Mouse (Mus musculus): Measurements from ENCODE around the gene Nufip2. TPM values are rescaled to one million over a fixed set of nuclear protein-coding genes. Genes with fewer than 3 reads are reported as not detected.

The Nufip2 gene
- polyA plus RNA-seq, 1 experiment from 2014 or later: 4.7 TPM

DNA sequence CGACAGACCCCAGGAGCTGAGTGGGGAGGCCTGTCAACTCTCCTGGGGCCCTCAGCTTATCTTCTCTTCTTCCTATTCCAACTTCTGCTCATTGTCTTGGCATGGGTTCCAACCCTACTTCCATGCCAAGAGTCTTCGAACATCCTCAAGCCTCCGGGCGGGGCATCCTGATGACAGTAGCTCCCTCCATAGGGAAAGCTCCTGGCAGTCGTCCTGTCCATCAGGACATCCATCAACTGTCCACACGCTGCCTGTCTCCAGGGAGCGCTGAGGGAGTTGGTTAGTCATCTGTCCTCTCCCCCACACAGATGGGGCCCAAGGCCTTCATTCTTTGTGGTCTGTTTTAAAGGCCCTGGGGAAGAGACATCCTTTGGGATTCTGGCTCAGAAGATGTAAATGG, 95.1 kb downstream of the Nufip2 start:
- Histone ChIP-seq H3K27ac (replicated peaks) (no peak overlapping the region), H3K27me3 (replicated peaks; ENCODE audit: low read depth, poor library complexity, severe bottlenecking) (no peaks in the 10 kb centered on the region), H3K4me1 (peaks cover 39% of the 10 kb centered on the region), H3K36me3 (replicated peaks) (peaks cover 35% of the 10 kb centered on the region), H3K9me3 (no peaks in the 10 kb centered on the region), H3K4me3 (no peak overlapping the region)
- no peak for DNase-seq (ENCODE audit: low spot score)
- whole genome bisulfite sequencing: 85% methylated on average over 7 of the region's 7 CpGs

DNA sequence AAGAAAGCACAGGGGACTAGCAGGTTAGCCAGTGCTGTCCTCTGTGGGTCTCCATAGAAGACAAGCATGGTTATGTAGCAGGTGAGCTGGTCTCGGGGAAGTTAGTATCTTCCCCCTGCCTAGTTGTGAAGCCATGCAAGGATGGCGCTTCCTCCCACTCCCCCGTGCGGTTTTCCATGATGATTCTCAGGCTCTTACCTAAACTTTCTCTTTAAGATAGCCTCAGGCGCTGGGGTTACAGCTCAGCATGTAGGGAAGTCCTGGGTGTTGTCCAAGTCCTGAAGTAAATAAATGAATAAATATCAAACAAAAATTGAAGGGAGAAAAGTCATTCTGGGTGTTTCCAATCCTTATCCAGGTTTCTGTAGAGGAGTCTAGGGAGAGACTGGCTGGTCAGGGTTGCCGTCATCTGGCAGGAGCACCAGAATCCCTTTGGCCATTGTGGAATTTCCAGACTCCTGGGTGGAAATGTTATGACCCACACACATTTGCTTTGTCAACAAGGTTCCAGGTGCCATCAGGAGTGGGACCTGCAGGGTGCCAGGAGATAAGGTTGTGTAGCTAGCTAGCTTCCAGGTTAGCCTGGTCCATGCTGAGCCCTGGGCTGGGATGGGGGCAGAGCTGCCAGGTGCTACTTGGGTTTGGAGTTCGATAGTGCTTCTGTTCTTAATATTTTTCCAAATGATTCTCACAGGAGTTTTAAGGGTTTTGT, 96.3 kb downstream of the Nufip2 start:
- Histone ChIP-seq H3K4me3 (no peak overlapping the region), H3K4me1 (peaks cover 43% of the 10 kb centered on the region), H3K9me3 (no peaks in the 10 kb centered on the region), H3K36me3 (replicated peaks) (peaks cover 32% of the 10 kb centered on the region), H3K27ac (replicated peaks) (no peak overlapping the region), H3K27me3 (replicated peaks; ENCODE audit: low read depth, poor library complexity, severe bottlenecking) (no peaks in the 10 kb centered on the region)
- WGBS: 83% methylated on average over 7 of the region's 7 CpGs
- no peak for DNase-seq (ENCODE audit: low spot score)

DNA sequence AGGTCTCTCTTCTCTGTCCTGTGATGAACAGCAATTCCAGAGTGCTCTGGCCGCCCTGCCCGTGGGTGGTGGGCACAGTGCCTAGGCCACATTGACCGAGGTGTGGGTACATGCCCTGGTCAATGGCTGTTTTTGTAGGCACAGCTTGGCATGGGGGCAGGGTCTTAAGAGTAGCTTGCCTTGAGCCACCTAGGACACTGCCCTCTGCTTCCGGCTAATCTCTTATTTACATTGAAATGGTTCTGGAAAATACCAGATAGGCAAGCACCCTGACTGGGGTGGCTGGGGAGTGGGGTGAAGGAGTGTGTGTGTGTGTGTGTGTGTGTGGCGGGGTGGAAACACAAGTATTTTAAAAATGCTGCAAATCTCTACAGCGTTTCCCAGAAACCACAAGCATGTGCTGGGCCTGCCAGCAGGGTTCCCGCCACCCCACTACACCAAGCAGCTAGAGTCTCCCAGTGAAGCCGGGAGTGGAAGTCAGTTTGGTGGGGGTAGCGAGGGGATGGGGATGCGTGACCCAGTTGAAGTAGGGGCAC, 97.3 kb downstream of the Nufip2 start:
- Histone ChIP-seq H3K4me3 (no peak overlapping the region), H3K9me3 (no peaks in the 10 kb centered on the region), H3K27ac (replicated peaks) (peak overlapping the region; percentile 24; the same call in 1 of the 2 replicates), H3K36me3 (replicated peaks) (peaks cover 22% of the 10 kb centered on the region), H3K4me1 (peaks cover 43% of the 10 kb centered on the region), H3K27me3 (replicated peaks; ENCODE audit: low read depth, poor library complexity, severe bottlenecking) (no peaks in the 10 kb centered on the region)
- WGBS: 61% methylated on average over 10 of the region's 10 CpGs
- no peak for DNase-seq (ENCODE audit: low spot score)

DNA sequence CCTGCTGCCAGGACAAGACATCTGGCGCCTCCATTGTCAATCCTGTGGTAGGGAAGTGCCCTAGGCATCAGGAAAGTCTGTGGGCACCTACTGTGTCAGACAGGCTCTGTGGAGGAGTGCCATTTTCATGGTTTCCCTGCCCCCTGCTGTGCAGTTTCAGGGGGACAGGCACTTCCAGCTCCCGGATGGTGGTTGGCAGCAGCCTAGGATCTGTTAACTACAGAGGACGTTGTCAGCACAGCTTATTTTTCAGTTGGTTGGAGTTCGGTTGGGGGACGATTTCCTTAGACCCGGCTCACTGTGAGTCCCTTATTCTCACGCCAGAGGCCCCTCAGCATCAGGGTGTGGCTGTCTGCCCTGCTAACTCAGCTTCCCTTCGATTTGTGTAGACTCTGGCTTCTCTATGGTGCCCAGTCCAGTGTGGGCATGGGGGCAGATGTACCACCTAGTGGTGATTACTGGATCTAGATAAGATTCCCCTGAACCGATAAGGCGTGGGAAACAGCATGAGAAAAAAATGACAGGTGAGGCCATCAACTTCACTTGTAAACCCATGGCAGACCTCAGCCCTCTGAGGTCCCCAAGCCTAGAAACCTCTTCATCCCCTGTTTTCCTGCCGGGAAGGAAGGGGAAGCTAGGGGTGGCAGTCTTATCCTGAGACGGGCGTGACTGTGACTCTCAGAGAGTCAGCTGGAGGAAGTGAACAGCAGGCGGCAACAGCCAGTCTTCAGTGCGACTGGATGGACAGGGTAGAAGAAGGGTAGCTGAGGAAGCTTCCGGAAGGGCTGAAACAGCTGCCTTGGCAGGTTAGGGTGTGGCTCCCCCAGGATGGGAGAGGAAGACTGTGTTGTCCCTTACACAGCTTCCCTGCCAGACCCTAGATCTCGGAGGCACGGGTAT, 98.0 kb downstream of the Nufip2 start:
- H3K27ac ChIP-seq (replicated peaks): peak overlapping the region; percentile 24; the same call in 1 of the 2 replicates
- H3K9me3 ChIP-seq: no peaks in the 10 kb centered on the region
- no peaks in the 10 kb centered on the region for H3K27me3 ChIP-seq (replicated peaks; ENCODE audit: low read depth, poor library complexity, severe bottlenecking)
- DNase-seq (ENCODE audit: low spot score): no peak
- H3K36me3 ChIP-seq (replicated peaks): peaks cover 15% of the 10 kb centered on the region
- 51% methylated on average over 18 of the region's 18 CpGs for WGBS
- peaks cover 43% of the 10 kb centered on the region for H3K4me1 ChIP-seq
- no peak overlapping the region for H3K4me3 ChIP-seq

DNA sequence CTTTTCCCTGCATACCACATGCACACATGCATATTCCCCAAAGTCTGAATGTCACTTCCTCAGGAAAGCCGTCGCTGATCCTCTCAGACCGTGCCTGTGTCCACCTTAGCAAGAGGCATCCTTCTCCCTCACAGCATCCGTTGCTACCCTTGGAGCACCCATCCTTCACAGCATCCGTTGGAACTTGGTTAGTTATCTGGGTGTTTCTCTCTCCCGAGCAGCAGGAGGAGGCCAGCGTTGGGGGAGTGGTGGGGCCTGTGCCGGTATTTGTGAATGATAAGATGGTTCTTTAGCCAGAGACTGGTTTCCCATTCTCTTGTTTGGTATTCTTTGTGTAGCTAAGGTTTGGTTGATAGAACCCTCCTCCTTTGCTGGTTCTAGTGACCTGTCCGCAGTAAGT, 98.9 kb downstream of the Nufip2 start:
- Histone ChIP-seq H3K4me1 (peaks cover 43% of the 10 kb centered on the region), H3K4me3 (no peak overlapping the region), H3K27me3 (replicated peaks; ENCODE audit: low read depth, poor library complexity, severe bottlenecking) (no peaks in the 10 kb centered on the region), H3K27ac (replicated peaks) (0 out of 2 replicates have a peak overlapping the region, but pooled peaks have one; percentile 78), H3K9me3 (no peaks in the 10 kb centered on the region), H3K36me3 (replicated peaks) (peaks cover 13% of the 10 kb centered on the region)
- no peak for DNase-seq (ENCODE audit: low spot score)
- 84% methylated on average over 9 of the region's 9 CpGs for WGBS

DNA sequence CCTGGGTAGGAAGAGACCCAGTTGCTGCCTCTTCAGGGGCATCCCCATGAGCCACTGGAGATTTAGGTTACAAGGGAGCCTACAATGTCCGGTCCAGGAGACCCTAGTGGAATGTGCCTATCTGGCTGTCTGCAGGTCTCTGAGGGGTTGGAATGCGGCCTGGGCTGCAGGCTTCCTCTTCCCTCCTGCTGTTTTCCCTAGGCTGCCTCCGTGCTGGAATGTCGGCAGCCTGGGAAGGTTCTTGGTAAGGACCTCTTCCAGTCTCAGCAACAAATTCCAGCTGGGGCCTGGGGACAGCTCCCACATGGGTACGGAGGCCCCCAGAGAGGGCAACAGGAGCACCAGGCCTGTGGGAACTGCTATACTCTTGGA, 99.4 kb downstream of the Nufip2 start:
- H3K27me3 ChIP-seq (replicated peaks; ENCODE audit: low read depth, poor library complexity, severe bottlenecking): no peaks in the 10 kb centered on the region
- peak overlapping the region; percentile 78 for H3K27ac ChIP-seq (replicated peaks)
- H3K9me3 ChIP-seq: no peaks in the 10 kb centered on the region
- H3K36me3 ChIP-seq (replicated peaks): peaks cover 11% of the 10 kb centered on the region
- H3K4me1 ChIP-seq: peaks cover 46% of the 10 kb centered on the region
- peak overlapping the region; percentile 28; the same call in 1 of the 2 replicates for H3K4me3 ChIP-seq
- DNase-seq (ENCODE audit: low spot score): peak; percentile 38
- WGBS: 17% methylated on average over 5 of the region's 5 CpGs

DNA sequence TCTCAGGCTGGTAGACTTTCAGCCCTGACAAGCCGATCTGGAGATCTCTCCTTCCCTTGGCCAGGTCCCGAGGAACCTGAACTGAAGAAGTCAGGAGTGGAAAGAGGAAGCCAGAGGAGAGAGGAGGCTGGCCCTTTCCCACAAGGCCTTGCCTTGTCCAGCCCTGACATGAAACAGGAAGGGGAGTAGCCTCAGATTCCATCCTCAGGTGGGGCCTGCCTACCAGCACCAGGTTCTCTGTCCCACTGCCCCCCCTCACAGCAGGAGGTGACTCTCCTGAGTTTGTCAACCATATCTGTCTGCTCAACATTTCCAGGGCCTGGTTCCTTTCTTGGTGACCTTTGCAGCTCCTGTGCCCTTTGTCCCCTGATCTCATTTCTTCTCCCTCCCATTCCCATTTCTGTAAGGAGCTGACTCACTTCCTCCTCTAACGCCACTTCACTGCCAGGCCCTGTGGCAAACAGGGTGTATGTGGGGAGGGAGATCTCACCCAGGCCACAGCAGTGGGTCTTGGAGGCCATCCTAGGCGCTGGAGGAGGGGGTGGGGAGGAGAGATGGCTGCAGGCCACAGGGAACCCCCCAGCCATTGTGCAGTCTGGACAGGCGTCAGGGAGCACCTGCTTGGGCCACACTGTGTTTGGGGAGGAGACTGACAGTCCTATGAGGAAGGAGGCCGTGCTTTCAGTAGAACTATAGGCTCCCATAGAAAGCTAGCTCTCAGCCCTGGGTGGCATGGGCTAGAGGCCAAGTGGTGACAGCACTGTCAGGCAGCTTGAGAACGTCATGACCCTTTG, 100.0 kb downstream of the Nufip2 start:
- Histone ChIP-seq H3K27me3 (replicated peaks; ENCODE audit: low read depth, poor library complexity, severe bottlenecking) (no peaks in the 10 kb centered on the region), H3K9me3 (no peaks in the 10 kb centered on the region), H3K27ac (replicated peaks) (peak overlapping the region; percentile 78), H3K4me3 (peak overlapping the region; percentile 28; the same call in 1 of the 2 replicates), H3K4me1 (peaks cover 48% of the 10 kb centered on the region), H3K36me3 (replicated peaks) (peaks cover 5% of the 10 kb centered on the region; the same call in 1 of the 2 replicates)
- 63% methylated on average over 7 of the region's 7 CpGs for WGBS
- DNase-seq (ENCODE audit: low spot score): no peak

DNA sequence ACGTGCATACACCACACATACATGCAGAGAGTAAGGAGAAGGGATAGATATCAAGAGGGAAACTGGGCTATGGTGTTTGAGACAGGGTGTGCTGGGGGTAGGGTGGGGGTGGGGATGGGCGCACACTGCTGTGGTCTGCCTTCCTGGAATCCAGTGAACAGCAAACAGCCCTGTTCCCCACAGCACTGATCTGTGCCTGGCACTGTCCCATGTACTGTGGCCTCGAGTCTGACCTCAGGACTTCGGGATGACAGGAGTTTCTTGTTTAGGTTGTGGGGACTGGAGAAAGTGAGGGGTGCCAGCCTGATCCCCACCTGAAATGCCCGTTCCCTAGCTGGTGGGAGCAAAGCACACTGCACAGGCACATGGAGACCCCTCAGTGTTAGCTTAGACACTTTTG, 101.8 kb downstream of the Nufip2 start, which contains the start of gene Gm10277:
Gm10277 (minus strand) TSS at position 41 of the 400 bp plus-strand sequence.
- Histone ChIP-seq H3K4me3 (no peak within 1 kb of the TSS), H3K9me3 (no peaks in the 10 kb centered on the region), H3K27ac (replicated peaks) (peak within 1 kb of the TSS; percentile 12; the same call in 1 of the 2 replicates), H3K36me3 (replicated peaks) (0 out of 2 replicates have a peak, but pooled peaks cover 3% of the 10 kb centered on the region), H3K4me1 (peaks cover 66% of the 10 kb centered on the region), H3K27me3 (replicated peaks; ENCODE audit: low read depth, poor library complexity, severe bottlenecking) (no peaks in the 10 kb centered on the region)
- 88% methylated on average over 5 of the region's 5 CpGs for WGBS
- DNase-seq (ENCODE audit: low spot score): no peak

DNA sequence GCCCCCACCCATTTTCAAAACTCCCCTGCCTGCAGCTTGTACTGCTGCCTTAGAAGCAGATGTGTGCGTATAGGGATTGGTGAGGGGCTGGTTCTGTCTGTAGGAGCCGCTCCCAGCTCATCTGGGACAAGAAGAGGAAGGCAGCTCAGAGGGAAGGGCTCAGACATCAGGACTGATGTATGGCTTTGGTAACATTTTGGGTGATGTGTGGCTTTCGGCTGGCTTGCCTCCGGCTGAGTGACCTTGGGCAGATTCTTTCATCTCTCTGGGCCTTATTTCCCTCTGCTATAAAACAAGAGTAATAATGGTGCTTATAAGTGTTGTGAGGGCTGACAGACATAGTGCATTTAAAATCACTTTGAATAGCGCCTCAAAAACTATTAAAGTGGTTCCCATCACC, 103.6 kb downstream of the Nufip2 start:
- Histone ChIP-seq H3K27ac (replicated peaks) (no peak overlapping the region), H3K9me3 (no peaks in the 10 kb centered on the region), H3K36me3 (replicated peaks) (0 out of 2 replicates have a peak, but pooled peaks cover 3% of the 10 kb centered on the region), H3K4me1 (peaks cover 60% of the 10 kb centered on the region), H3K27me3 (replicated peaks; ENCODE audit: low read depth, poor library complexity, severe bottlenecking) (no peaks in the 10 kb centered on the region), H3K4me3 (no peak overlapping the region)
- DNase-seq (ENCODE audit: low spot score): no peak
- 88% methylated on average over 5 of the region's 5 CpGs for WGBS

DNA sequence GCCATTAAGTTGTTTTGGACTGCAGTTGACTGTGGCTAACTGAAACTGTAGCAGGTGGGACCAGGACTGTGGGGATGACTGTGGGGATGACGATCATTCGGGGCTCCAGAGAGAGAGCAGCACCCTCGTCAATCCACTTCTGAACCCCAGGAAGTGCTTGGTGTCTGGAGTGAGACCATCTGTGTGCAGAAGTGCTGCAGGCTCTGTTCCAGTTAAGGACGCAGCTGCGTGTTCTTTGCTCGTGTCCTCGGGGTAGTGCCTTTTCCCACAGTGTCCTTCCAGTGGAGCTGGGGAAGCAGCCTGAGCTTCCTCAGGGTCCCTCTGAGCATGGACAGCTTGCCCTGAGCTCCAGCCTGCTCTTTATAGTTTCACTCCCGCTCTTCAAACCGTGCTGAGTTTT, 104.3 kb downstream of the Nufip2 start:
- no peaks in the 10 kb centered on the region for H3K27me3 ChIP-seq (replicated peaks; ENCODE audit: low read depth, poor library complexity, severe bottlenecking)
- no peaks in the 10 kb centered on the region for H3K9me3 ChIP-seq
- no peak for DNase-seq (ENCODE audit: low spot score)
- no peak overlapping the region for H3K4me3 ChIP-seq
- H3K4me1 ChIP-seq: peaks cover 52% of the 10 kb centered on the region
- WGBS: 47% methylated on average over 9 of the region's 9 CpGs
- peak overlapping the region; percentile 81 for H3K27ac ChIP-seq (replicated peaks)
- H3K36me3 ChIP-seq (replicated peaks): 0 out of 2 replicates have a peak, but pooled peaks cover 3% of the 10 kb centered on the region

DNA sequence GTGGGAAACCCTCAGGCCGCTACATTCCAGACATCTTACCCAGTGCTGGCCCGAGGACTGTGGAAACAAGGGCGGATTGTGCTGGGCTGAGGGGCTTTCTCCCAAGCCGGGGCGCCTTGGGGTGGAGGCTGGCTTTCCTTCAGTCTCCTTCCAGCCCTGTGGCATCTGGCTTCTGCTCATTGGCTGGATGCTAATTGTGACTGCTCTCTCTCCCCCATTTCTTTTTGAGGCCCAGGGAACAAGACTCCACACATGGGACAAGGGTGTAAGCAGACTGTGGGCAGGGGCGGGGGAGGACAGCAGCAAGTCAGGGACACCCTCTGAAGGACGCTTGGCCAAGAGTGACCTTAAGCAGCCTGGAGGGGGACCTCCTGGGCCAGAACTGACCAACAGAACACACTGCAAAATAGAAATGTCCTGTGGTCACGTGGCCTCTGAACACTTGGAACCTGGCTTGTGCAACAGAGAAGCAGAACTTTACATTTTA, 105.3 kb downstream of the Nufip2 start:
- no peak overlapping the region for H3K4me3 ChIP-seq
- H3K27ac ChIP-seq (replicated peaks): peak overlapping the region; percentile 81
- H3K36me3 ChIP-seq (replicated peaks): no peaks in the 10 kb centered on the region
- peak; percentile 67 for DNase-seq (ENCODE audit: low spot score)
- H3K27me3 ChIP-seq (replicated peaks; ENCODE audit: low read depth, poor library complexity, severe bottlenecking): no peaks in the 10 kb centered on the region
- H3K4me1 ChIP-seq: peaks cover 42% of the 10 kb centered on the region
- 18% methylated on average over 8 of the region's 8 CpGs for WGBS
- no peaks in the 10 kb centered on the region for H3K9me3 ChIP-seq

Measured in embryonic facial prominence, embryonic 10.5 days (tissue).